Mouse (Mus musculus) embryonic stem cell, embryonic (primary cell): Measurements from ENCODE around the gene Trim38.
"Not testable (repeated sequence)": the region's sequence is repeated elsewhere in the genome, so short reads cannot be mapped to it uniquely, and the experiment has no call there.

Experiments
- CTCF ChIA-PET, 4 experiments: fragments of 300-600 bp in 2 of 4; fragments of 350-600 bp in 2 of 4; sonication (Branson Sonifier 250); formaldehyde crosslinking; loops; one replicate each; lab custom pipeline; 2022; ENCODE audit warnings: inconsistent platforms in 2 of 4; lab: Charles Lee
- POLR2A ChIA-PET, 4 experiments: fragments of 300-600 bp in 2 of 4; fragments of 350-600 bp in 2 of 4; sonication (Branson Sonifier 250); formaldehyde crosslinking; loops; one replicate each; lab custom pipeline; 2022; ENCODE audit warnings: antibody characterized with exemption in 4 of 4, inconsistent platforms in 1 of 4; lab: Charles Lee

Gene Trim38

GRCm38 (mm10) chr13:23769613-23770012 is at the start of gene Trim38:
Trim38 (plus strand) TSS chr13:23769913.
- POLR2A ChIA-PET = interaction anchor here (0.6 to 44.4 kb wide), 17 partner anchors 7 to 1727 kb away, joined by 3 to 2331 read pairs (median 5); partner anchors contain the start of genes Hist1h1c (in 2 of the 4), Hist1h2bb (in 2 of the 4), Hist1h3b (in 2 of the 4) and Hist1h3c (in 2 of the 4)
- CTCF ChIA-PET = not testable (repeated sequence)

GRCm38 (mm10) chr13:23724239-23724638 is 45.5 kb upstream of the Trim38 start:
- ChIA-PET CTCF (no interaction called here), POLR2A (interaction anchor here in 2 of 4 experiments (1.0 to 39.0 kb wide), 4 partner anchors 25 to 34 kb away, joined by 4 to 2331 read pairs (median 799); partner anchors contain the start of genes Hist1h2ab (in 2 of the 2), Hist1h2bb (in 2 of the 2), Hist1h3b (in 2 of the 2) and Hist1h3c (in 2 of the 2))

GRCm38 (mm10) chr13:23725213-23725612 is 44.5 kb upstream of the Trim38 start:
- ChIA-PET CTCF (no interaction called here), POLR2A (interaction anchor here in 2 of 4 experiments (0.8 to 39.0 kb wide), 5 partner anchors 13 to 41 kb away, joined by 3 to 2331 read pairs (median 70); partner anchors contain the start of genes Hist1h1c (in 2 of the 2), Hist1h2ab (in 2 of the 2), Hist1h2bb (in 2 of the 2) and Hist1h3b (in 2 of the 2))

GRCm38 (mm10) chr13:23728472-23729191 is 41.1 kb upstream of the Trim38 start:
- ChIA-PET POLR2A (interaction anchor here (0.6 to 39.0 kb wide), 24 partner anchors 9 to 1685 kb away, joined by 3 to 2331 read pairs (median 6); partner anchors contain the start of genes Hist1h1c (in 4 of the 4), Hist1h1a (in 3 of the 4), Hist1h4c (in 3 of the 4) and Hist1h2ab (in 2 of the 4)), CTCF (interaction anchor here in 3 of 4 experiments (0.6 to 1.2 kb wide), 3 partner anchors 27 to 353 kb away, joined by 4 to 7 read pairs (median 4); no protein-coding TSS in a partner anchor)

- ChIA-PET POLR2A (interaction anchor here in 3 of 4 experiments (0.6 to 39.0 kb wide), 18 partner anchors 9 to 1686 kb away, joined by 3 to 2331 read pairs (median 19); partner anchors contain the start of genes Hist1h1c (in 3 of the 3), Hist1h4c (in 3 of the 3), Hist1h1a (in 2 of the 3) and Hist1h2ab (in 2 of the 3)), CTCF (interaction anchor here in 3 of 4 experiments (0.6 to 1.2 kb wide), 4 partner anchors 11 to 353 kb away, joined by 3 to 7 read pairs (median 4); no protein-coding TSS in a partner anchor)
Observed at GRCm38 (mm10) chr13:23729192-23729525, 40.6 kb upstream of the Trim38 start.

GRCm38 (mm10) chr13:23729706-23730105 is 40.0 kb upstream of the Trim38 start:
- ChIA-PET POLR2A (interaction anchor here in 3 of 4 experiments (0.6 to 39.0 kb wide), 18 partner anchors 9 to 1686 kb away, joined by 3 to 2331 read pairs (median 19); partner anchors contain the start of genes Hist1h1c (in 3 of the 3), Hist1h4c (in 3 of the 3), Hist1h1a (in 2 of the 3) and Hist1h2ab (in 2 of the 3)), CTCF (interaction anchor here in 2 of 4 experiments (0.9 to 1.3 kb wide), 4 partner anchors 10 to 30 kb away, joined by 3 to 4 read pairs (median 3); no protein-coding TSS in a partner anchor)

- ChIA-PET POLR2A (interaction anchor here in 3 of 4 experiments (1.0 to 39.0 kb wide), 11 partner anchors 8 to 49 kb away, joined by 3 to 2331 read pairs (median 32); partner anchors contain the start of genes Hist1h4c (in 3 of the 3), Hist1h1a (in 2 of the 3), Hist1h1c (in 2 of the 3) and Hist1h2ab (in 2 of the 3)), CTCF (interaction anchor here in 3 of 4 experiments (0.6 to 1.3 kb wide), 3 partner anchors 18 to 31 kb away, joined by 3 to 4 read pairs (median 3); no protein-coding TSS in a partner anchor)
Observed at GRCm38 (mm10) chr13:23730479-23730878, 39.2 kb upstream of the Trim38 start.

GRCm38 (mm10) chr13:23732156-23732804 is 37.4 kb upstream of the Trim38 start:
- ChIA-PET POLR2A (interaction anchor here (0.5 to 39.0 kb wide), 15 partner anchors 16 to 470 kb away, joined by 3 to 2331 read pairs (median 4); partner anchors contain the start of genes Hist1h3b (in 3 of the 4), Hist1h4c (in 3 of the 4), Hist1h1a (in 2 of the 4) and Hist1h2ab (in 2 of the 4)), CTCF (interaction anchor here in 2 of 4 experiments (0.6 to 1.3 kb wide), 6 partner anchors 27 to 523 kb away, joined by 3 to 6 read pairs (median 4); no protein-coding TSS in a partner anchor)

- POLR2A ChIA-PET = interaction anchor here (0.8 to 44.4 kb wide), 32 partner anchors 5 to 1694 kb away, joined by 3 to 2331 read pairs (median 31); partner anchors contain the start of genes Hist1h4c (in 4 of the 4), Hist1h1a (in 3 of the 4), Hist1h2ac (in 3 of the 4) and Hist1h2ae (in 3 of the 4)
- CTCF ChIA-PET = interaction anchor here in 1 of 4 experiments (1.0 to 2.1 kb wide), 2 partner anchors 15 to 39 kb away, joined by 4 to 5 read pairs; partner anchors contain the start of genes Hist1h3b and Hist1h4c
Observed at GRCm38 (mm10) chr13:23737091-23737490, 32.6 kb upstream of the Trim38 start.

- POLR2A ChIA-PET = interaction anchor here (0.5 to 44.4 kb wide), 88 partner anchors 4 to 1702 kb away, joined by 3 to 2331 read pairs (median 10); partner anchors contain the start of genes Hist1h1a (in 4 of the 4), Hist1h2ab (in 4 of the 4), Hist1h2bc (in 4 of the 4) and Hist1h2be (in 4 of the 4)
Observed at GRCm38 (mm10) chr13:23738041-23738440, 31.7 kb upstream of the Trim38 start.

GRCm38 (mm10) chr13:23738677-23739068 is 31.0 kb upstream of the Trim38 start, which contains the start of gene Hist1h1c:
Hist1h1c (plus strand) TSS chr13:23738808.
- ChIA-PET POLR2A (interaction anchor here (0.6 to 44.4 kb wide), 108 partner anchors 3 to 1985 kb away, joined by 3 to 2331 read pairs (median 6); partner anchors contain the start of genes Hist1h1a (in 4 of the 4), Hist1h2ab (in 4 of the 4), Hist1h2bc (in 4 of the 4) and Hist1h2be (in 4 of the 4)), CTCF (interaction anchor here in 2 of 4 experiments (1.1 to 3.0 kb wide), 3 partner anchors 13 to 42 kb away, joined by 3 to 11 read pairs (median 3); partner anchors contain the start of genes Hist1h2ab (in 1 of the 2) and Hist1h3b (in 1 of the 2))

More at GRCm38 (mm10) chr13:23738041-23738440, 31.7 kb upstream of the Trim38 start:
- CTCF ChIA-PET = interaction anchor here in 2 of 4 experiments (0.6 to 3.0 kb wide), 5 partner anchors 14 to 41 kb away, joined by 3 to 11 read pairs (median 4); partner anchors contain the start of genes Hist1h2ab (in 1 of the 2), Hist1h3b (in 1 of the 2) and Hist1h4c (in 1 of the 2)

GRCm38 (mm10) chr13:23739069-23739921 is 30.4 kb upstream of the Trim38 start:
- POLR2A ChIA-PET = interaction anchor here (0.5 to 44.4 kb wide), 138 partner anchors 3 to 1986 kb away, joined by 3 to 2331 read pairs (median 5); partner anchors contain the start of genes Hist1h1a (in 4 of the 4), Hist1h2ab (in 4 of the 4), Hist1h2bc (in 4 of the 4) and Hist1h2be (in 4 of the 4)
- CTCF ChIA-PET = interaction anchor here in 2 of 4 experiments (1.0 to 3.0 kb wide), 5 partner anchors 10 to 42 kb away, joined by 3 to 11 read pairs (median 3); partner anchors contain the start of genes Hist1h2ab (in 1 of the 2), Hist1h3b (in 1 of the 2) and Hist1h4c (in 1 of the 2)

- ChIA-PET CTCF (interaction anchor here in 2 of 4 experiments (1.0 to 3.0 kb wide), 4 partner anchors 10 to 43 kb away, joined by 3 to 11 read pairs (median 3); partner anchors contain the start of genes Hist1h2ab (in 1 of the 2), Hist1h3b (in 1 of the 2) and Hist1h4c (in 1 of the 2)), POLR2A (interaction anchor here (0.5 to 44.4 kb wide), 114 partner anchors 2 to 1986 kb away, joined by 3 to 2331 read pairs (median 6); partner anchors contain the start of genes Hist1h1a (in 4 of the 4), Hist1h2ab (in 4 of the 4), Hist1h2bc (in 4 of the 4) and Hist1h2be (in 4 of the 4))
Observed at GRCm38 (mm10) chr13:23739922-23740252, 29.8 kb upstream of the Trim38 start.

- ChIA-PET POLR2A (interaction anchor here (0.5 to 44.4 kb wide), 100 partner anchors 2 to 1987 kb away, joined by 3 to 2331 read pairs (median 7); partner anchors contain the start of genes Hist1h1a (in 4 of the 4), Hist1h2ac (in 4 of the 4), Hist1h2bc (in 4 of the 4) and Hist1h3a (in 4 of the 4)), CTCF (interaction anchor here in 2 of 4 experiments (1.0 to 3.0 kb wide), 4 partner anchors 11 to 43 kb away, joined by 3 to 11 read pairs (median 3); partner anchors contain the start of genes Hist1h2ab (in 1 of the 2), Hist1h3b (in 1 of the 2) and Hist1h4c (in 1 of the 2))
Observed at GRCm38 (mm10) chr13:23740256-23740840, 29.4 kb upstream of the Trim38 start.
